Mouse (Mus musculus): ENCODE data around the gene Gm48551. TPM values are rescaled to one million over a fixed set of nuclear protein-coding genes. Genes with fewer than 3 reads are reported as not detected.
A peak's percentile ranks its signal among the peaks of the same experiment; 100 is the strongest.

Gene Gm48551
- polyA plus RNA-seq, 1 experiment from 2014 or later: 4.1 TPM

DNA sequence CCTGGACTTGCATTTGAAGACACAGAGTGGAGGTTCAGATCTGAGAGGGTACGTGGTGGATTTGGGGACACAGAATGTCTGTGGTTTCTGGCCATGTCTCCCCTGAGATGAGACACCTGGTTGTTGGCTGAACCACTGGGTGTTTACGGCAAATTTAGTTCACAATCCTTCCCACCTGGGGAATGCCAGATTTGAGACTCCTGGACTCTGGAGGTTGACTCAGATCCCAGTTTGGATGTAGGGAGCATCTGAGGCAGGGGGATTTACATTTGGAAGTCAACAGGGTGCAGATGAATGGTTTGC, 7.0 kb upstream of the Gm48551 start:
- Histone ChIP-seq H3K9ac (peak overlapping the region; percentile 96), H3K9me3 (no peaks in the 10 kb centered on the region), H3K27me3 (no peaks in the 10 kb centered on the region), H3K4me3 (peak overlapping the region; percentile 85), H3K36me3 (peaks cover 28% of the 10 kb centered on the region), H3K4me2 (replicated peaks) (peak overlapping the region; percentile 79), H3K4me1 (peaks cover 22% of the 10 kb centered on the region), H3K27ac (peak overlapping the region; percentile 75; the same call in 1 of the 2 replicates)
- no peak for ATAC-seq (ENCODE audit: insufficient number of reproducible peaks, insufficient read depth, low FRiP score, low TSS enrichment)
- WGBS: 56% methylated on average over 2 of the region's 2 CpGs

DNA sequence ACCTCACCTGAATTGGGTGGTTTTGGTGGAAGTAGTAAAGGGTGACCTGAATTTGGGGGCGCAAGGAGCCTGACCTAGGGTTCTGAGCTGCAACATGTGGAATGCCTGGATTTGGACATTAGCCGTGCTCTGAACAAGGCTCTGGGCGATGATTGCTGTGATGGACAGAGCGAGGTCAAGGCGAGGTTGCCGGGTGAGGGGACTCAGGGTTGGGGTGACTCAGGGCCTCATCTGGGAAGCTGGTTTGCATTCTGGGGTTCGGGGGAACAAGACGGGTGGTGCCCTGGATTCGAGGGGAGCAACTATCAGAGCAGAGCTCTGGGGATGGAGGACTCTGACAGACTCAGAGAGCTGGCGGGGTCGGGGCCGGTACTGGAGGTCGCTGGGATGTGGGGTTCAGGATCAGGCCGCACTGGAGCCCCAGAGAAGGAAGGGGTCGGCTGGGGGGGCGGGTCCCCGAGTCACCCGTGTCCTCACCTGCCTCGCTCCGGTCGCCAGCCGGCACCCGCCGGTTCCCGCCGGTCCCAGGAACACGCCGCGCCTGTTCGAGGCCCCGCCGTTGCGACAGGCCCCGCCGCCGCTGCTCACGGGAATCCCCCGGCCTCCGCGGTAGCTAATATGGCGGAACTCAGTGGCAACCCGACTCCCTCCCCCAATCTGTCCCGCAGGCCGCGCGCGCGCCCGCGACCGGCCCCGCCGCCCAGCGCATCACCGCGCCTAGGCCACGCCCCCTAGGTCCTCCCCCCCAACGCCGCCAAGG, 6.3 kb upstream of the Gm48551 start, which contains the start of gene Fzr1:
Gene Fzr1 (minus strand): TSS at position 724 of the 760 bp plus-strand sequence.
- H3K4me3 ChIP-seq: peak within 1 kb of the TSS; percentile 85
- no peaks in the 10 kb centered on the region for H3K27me3 ChIP-seq
- H3K36me3 ChIP-seq: peaks cover 26% of the 10 kb centered on the region
- H3K9ac ChIP-seq: peak within 1 kb of the TSS; percentile 96
- peaks cover 22% of the 10 kb centered on the region for H3K4me1 ChIP-seq
- ATAC-seq (ENCODE audit: insufficient number of reproducible peaks, insufficient read depth, low FRiP score, low TSS enrichment): peak; percentile 41
- 1% methylated on average over 57 of the region's 59 CpGs for WGBS
- peak within 1 kb of the TSS; percentile 79 for H3K4me2 ChIP-seq (replicated peaks)
- peak within 1 kb of the TSS; percentile 78 for H3K27ac ChIP-seq
- H3K9me3 ChIP-seq: no peaks in the 10 kb centered on the region

DNA sequence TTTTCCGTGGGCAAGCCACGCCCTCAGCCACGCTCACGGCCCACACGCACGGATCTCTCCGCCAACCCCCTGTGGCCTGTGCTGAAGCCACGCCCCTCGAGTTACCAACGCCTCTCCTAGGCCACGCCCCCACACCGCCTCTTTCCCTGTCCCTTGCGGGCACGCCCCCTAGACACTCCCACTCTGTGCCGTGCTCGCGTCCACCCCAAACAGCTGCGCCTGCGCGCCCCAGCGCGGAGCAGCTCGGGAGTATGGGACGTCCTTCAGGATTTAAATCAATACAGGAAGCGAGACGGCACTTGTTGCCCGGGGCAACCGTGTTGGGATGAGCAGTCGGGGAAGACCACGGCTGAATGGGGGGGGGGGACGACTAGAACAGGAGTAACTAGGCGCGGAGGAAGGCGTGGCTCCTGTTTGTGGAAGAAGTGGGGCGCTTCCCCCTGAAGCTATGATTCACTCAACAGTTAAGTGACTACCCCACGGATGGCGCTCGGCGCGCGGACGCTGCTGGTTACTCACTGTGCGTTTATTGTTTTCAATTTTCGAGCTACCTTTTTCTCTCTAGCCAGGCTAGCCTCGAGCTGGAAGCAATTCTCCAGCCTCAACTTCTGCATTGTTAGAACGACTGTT, 5.6 kb upstream of the Gm48551 start:
- H3K4me3 ChIP-seq: peak overlapping the region; percentile 85
- WGBS: under 1% methylated on average over 45 of the region's 46 CpGs
- H3K4me2 ChIP-seq (replicated peaks): peak overlapping the region; percentile 79
- H3K27ac ChIP-seq: peak overlapping the region; percentile 78
- peak; percentile 93 for ATAC-seq (ENCODE audit: insufficient number of reproducible peaks, insufficient read depth, low FRiP score, low TSS enrichment)
- H3K36me3 ChIP-seq: peaks cover 19% of the 10 kb centered on the region
- peak overlapping the region; percentile 28 for H3K9ac ChIP-seq
- H3K4me1 ChIP-seq: peaks cover 22% of the 10 kb centered on the region
- H3K27me3 ChIP-seq: no peaks in the 10 kb centered on the region
- no peaks in the 10 kb centered on the region for H3K9me3 ChIP-seq

DNA sequence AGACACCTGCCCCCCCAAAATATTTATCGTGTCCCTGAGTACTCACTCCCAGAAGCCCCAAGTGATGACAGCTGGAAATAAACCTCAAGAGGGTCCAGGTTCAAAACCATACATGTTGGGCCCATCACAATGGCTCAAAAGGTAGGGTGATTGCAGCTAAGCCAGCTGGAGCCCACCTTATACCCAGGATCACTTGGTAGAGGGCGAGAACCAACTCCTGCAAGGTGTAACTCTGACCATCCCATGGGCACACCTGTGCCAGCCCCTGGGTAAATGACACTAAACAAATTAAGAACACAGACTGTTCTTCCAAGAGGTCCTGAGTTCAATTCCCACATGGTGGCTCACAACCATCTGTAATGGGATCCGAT, 5.1 kb upstream of the Gm48551 start:
- WGBS: 55% methylated on average over 3 of the region's 3 CpGs
- H3K4me2 ChIP-seq (replicated peaks): peak overlapping the region; percentile 79
- H3K9ac ChIP-seq: peak overlapping the region; percentile 28
- no peaks in the 10 kb centered on the region for H3K9me3 ChIP-seq
- H3K36me3 ChIP-seq: peaks cover 14% of the 10 kb centered on the region
- H3K27ac ChIP-seq: peak overlapping the region; percentile 78
- peak overlapping the region; percentile 85 for H3K4me3 ChIP-seq
- peaks cover 22% of the 10 kb centered on the region for H3K4me1 ChIP-seq
- no peaks in the 10 kb centered on the region for H3K27me3 ChIP-seq
- ATAC-seq (ENCODE audit: insufficient number of reproducible peaks, insufficient read depth, low FRiP score, low TSS enrichment): no peak

DNA sequence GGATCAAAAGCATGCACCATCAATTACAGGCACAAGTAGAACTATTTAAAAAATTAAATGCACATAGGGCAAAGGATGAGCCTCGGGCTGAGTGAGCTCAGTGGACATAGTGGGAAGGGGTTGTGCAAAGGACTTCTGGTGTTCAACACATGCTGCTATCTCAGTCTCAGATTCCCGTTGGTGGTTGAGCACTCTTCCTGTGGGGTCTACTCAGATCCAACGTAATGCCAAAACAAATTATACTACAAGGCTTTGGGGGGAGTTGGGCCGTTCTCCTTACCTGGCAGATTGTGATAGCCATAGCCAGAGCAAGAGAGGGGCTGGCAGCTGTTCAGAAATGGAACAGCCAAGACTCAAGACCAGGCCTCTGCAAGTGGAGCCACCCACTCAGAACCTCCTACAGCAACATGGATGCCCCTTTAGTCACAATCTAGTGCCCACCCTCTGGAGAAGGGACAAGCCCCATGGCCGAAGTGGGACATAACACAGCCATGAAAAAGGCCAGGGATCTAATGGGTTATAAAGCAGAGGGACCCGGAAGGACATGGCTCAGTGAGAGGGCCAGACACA, 4.4 kb upstream of the Gm48551 start:
- 85% methylated on average over 6 of the region's 6 CpGs for WGBS
- ATAC-seq (ENCODE audit: insufficient number of reproducible peaks, insufficient read depth, low FRiP score, low TSS enrichment): no peak
- H3K4me1 ChIP-seq: peaks cover 24% of the 10 kb centered on the region
- H3K4me3 ChIP-seq: no peak overlapping the region
- H3K4me2 ChIP-seq (replicated peaks): no peak overlapping the region
- H3K9ac ChIP-seq: no peak overlapping the region
- no peaks in the 10 kb centered on the region for H3K27me3 ChIP-seq
- H3K9me3 ChIP-seq: no peaks in the 10 kb centered on the region
- H3K27ac ChIP-seq: no peak overlapping the region
- H3K36me3 ChIP-seq: peaks cover 11% of the 10 kb centered on the region

DNA sequence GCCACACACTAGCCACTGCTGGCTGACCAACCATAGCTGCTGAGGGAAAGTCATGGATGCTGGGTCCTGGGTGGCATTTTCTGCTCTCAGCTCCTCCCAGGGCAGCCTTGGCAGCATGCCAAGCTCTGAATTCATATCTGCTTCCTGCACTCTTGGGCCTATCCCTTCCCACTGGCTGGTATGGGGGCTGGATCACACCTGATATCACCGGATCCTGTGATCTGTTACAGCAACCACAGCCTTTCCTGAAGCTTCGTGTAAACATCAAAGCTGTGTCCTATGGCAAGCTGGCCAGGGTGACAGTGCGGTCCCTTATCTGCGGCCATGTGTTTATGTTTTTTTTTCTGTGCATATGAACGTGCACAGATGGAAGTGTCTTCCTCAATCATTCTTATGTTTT, 2.2 kb upstream of the Gm48551 start:
- H3K9ac ChIP-seq: peak overlapping the region; percentile 10; the same call in 1 of the 2 replicates
- H3K4me2 ChIP-seq (replicated peaks): no peak overlapping the region
- no peak overlapping the region; the same call in 1 of the 2 replicates for H3K27ac ChIP-seq
- no peaks in the 10 kb centered on the region for H3K9me3 ChIP-seq
- ATAC-seq (ENCODE audit: insufficient number of reproducible peaks, insufficient read depth, low FRiP score, low TSS enrichment): no peak
- peaks cover 23% of the 10 kb centered on the region for H3K4me1 ChIP-seq
- H3K4me3 ChIP-seq: no peak overlapping the region
- WGBS: 85% methylated on average over 5 of the region's 5 CpGs
- no peaks in the 10 kb centered on the region for H3K27me3 ChIP-seq
- peaks cover 14% of the 10 kb centered on the region for H3K36me3 ChIP-seq

GRCm38 (mm10) chr10:81384605-81384982, 328 bp downstream of the Gm48551 start:
- peaks cover 33% of the 10 kb centered on the region for H3K36me3 ChIP-seq
- H3K27ac ChIP-seq: peak overlapping the region; percentile 85
- no peaks in the 10 kb centered on the region for H3K9me3 ChIP-seq
- ATAC-seq (ENCODE audit: insufficient number of reproducible peaks, insufficient read depth, low FRiP score, low TSS enrichment): 0 out of 2 replicates have a peak, but pooled peaks have one; percentile 10
- H3K4me2 ChIP-seq (replicated peaks): peak overlapping the region; percentile 82
- WGBS: under 1% methylated on average over 19 of the region's 19 CpGs
- H3K9ac ChIP-seq: peak overlapping the region; percentile 75
- no peaks in the 10 kb centered on the region for H3K27me3 ChIP-seq
- peaks cover 18% of the 10 kb centered on the region for H3K4me1 ChIP-seq
- H3K4me3 ChIP-seq: peak overlapping the region; percentile 78

GRCm38 (mm10) chr10:81385603-81386306, 1.5 kb downstream of the Gm48551 start:
- ATAC-seq (ENCODE audit: insufficient number of reproducible peaks, insufficient read depth, low FRiP score, low TSS enrichment): no peak
- Histone ChIP-seq H3K9ac (peak overlapping the region; percentile 75; the same call in 1 of the 2 replicates), H3K4me2 (replicated peaks) (peak overlapping the region; percentile 82), H3K27me3 (no peaks in the 10 kb centered on the region), H3K27ac (no peak overlapping the region), H3K4me3 (peak overlapping the region; percentile 78; the same call in 1 of the 2 replicates), H3K4me1 (peaks cover 22% of the 10 kb centered on the region), H3K9me3 (no peaks in the 10 kb centered on the region), H3K36me3 (peaks cover 33% of the 10 kb centered on the region)
- 88% methylated on average over 22 of the region's 22 CpGs for WGBS

DNA sequence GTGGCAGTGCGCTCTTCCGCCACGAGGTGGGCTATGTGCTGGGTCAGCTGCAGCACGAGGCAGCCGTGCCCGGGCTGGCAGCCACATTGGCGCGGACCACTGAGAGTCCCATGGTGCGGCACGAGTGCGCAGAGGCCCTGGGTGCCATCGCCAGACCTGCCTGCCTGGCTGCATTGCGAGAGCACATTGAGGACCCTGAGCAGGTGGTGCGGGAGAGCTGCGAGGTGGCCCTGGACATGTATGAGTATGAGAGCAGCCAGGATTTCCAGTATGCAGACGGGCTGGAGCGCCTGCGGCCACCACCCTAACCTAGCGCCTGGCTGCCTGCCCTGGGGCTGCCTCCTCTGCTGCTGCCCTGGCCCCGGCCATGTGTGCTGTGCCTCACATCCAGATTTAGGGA, 3.5 kb downstream of the Gm48551 start:
- no peak overlapping the region for H3K27ac ChIP-seq
- no peak overlapping the region for H3K4me3 ChIP-seq
- no peak overlapping the region for H3K9ac ChIP-seq
- H3K4me2 ChIP-seq (replicated peaks): no peak overlapping the region
- H3K36me3 ChIP-seq: peaks cover 33% of the 10 kb centered on the region
- H3K4me1 ChIP-seq: peaks cover 22% of the 10 kb centered on the region
- no peaks in the 10 kb centered on the region for H3K9me3 ChIP-seq
- ATAC-seq (ENCODE audit: insufficient number of reproducible peaks, insufficient read depth, low FRiP score, low TSS enrichment): no peak
- 96% methylated on average over 20 of the region's 20 CpGs for WGBS
- no peaks in the 10 kb centered on the region for H3K27me3 ChIP-seq

GRCm38 (mm10) chr10:81388505-81389055, 4.3 kb downstream of the Gm48551 start, which contains the start of gene Gm48552:
Gene Gm48552 (plus strand): TSS chr10:81389005.
- no peak within 1 kb of the TSS for H3K4me3 ChIP-seq
- H3K27ac ChIP-seq: no peak within 1 kb of the TSS
- no peak for ATAC-seq (ENCODE audit: insufficient number of reproducible peaks, insufficient read depth, low FRiP score, low TSS enrichment)

GRCm38 (mm10) chr10:81389373-81389772, 5.1 kb downstream of the Gm48551 start:
- Histone ChIP-seq H3K27me3 (no peaks in the 10 kb centered on the region), H3K36me3 (peaks cover 33% of the 10 kb centered on the region), H3K27ac (no peak overlapping the region), H3K4me1 (peaks cover 35% of the 10 kb centered on the region), H3K4me3 (no peak overlapping the region), H3K9ac (0 out of 2 replicates have a peak overlapping the region, but pooled peaks have one; percentile 24), H3K9me3 (no peaks in the 10 kb centered on the region), H3K4me2 (replicated peaks) (no peak overlapping the region)
- no peak for ATAC-seq (ENCODE audit: insufficient number of reproducible peaks, insufficient read depth, low FRiP score, low TSS enrichment)
- WGBS: 60% methylated on average over 3 of the region's 3 CpGs

More at GRCm38 (mm10) chr10:81388505-81389055, 4.3 kb downstream of the Gm48551 start, which contains the start of gene Gm48552:
- 0 out of 2 replicates have a peak within 1 kb of the TSS, but pooled peaks have one; percentile 24 for H3K9ac ChIP-seq
- no peaks in the 10 kb centered on the region for H3K27me3 ChIP-seq
- WGBS: 87% methylated on average over 5 of the region's 5 CpGs
- peaks cover 31% of the 10 kb centered on the region for H3K4me1 ChIP-seq
- H3K4me2 ChIP-seq (replicated peaks): no peak within 1 kb of the TSS
- peaks cover 33% of the 10 kb centered on the region for H3K36me3 ChIP-seq
- H3K9me3 ChIP-seq: no peaks in the 10 kb centered on the region
